Mouse (Mus musculus): ENCODE data around the gene Parp9. TPM values are rescaled to one million over a fixed set of nuclear protein-coding genes. Genes with fewer than 3 reads are reported as not detected.

Parp9 gene
- polyA plus RNA-seq, 1 experiment from 2014 or later: 2.5 TPM

DNA sequence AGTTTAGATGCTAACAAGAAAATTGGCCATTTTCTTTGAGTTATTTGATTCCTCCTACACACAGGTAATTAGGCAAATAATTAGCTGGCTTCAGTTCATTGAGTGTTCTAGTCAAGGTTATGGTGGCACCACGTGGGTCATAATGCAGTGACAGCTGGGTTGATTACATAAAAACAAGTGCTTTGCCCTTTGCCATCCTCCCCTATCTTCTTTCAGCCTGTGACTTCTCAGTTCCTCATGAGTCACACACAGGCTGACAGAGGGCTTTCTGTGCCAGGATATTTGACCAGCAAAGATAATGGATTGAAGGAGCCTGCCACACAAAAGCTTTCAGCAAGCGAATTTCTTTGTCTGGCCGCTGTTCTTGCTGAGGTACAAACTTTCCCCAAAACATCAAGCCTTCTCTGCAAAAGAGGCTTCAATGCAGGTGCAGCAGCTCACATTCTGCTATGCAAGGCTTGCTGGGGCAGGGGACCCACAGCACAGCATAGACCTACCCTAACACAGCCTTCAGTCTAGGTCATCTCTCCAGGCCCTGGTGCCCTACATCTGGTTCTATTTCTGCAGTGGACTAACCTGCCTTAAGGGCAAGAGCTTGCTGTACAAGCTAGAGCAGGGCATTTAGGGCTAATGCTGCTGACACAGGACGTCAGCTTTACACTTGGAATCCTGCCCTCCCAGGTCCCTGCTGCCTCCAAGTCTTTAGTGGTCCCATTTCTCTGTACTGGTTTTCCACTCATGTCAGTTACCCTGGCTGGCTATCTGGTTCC, 30.7 kb upstream of the Parp9 start:
- Histone ChIP-seq H3K27me3 (replicated peaks; ENCODE audit: low read depth, poor library complexity, severe bottlenecking) (no peaks in the 10 kb centered on the region), H3K4me1 (peaks cover 9% of the 10 kb centered on the region), H3K9me3 (0 out of 2 replicates have a peak, but pooled peaks cover 6% of the 10 kb centered on the region), H3K27ac (replicated peaks) (0 out of 2 replicates have a peak overlapping the region, but pooled peaks have one; percentile 24), H3K4me3 (no peak overlapping the region), H3K36me3 (replicated peaks) (no peaks in the 10 kb centered on the region)
- DNase-seq (ENCODE audit: low spot score): peak; percentile 10
- WGBS: 46% methylated on average over 4 of the region's 4 CpGs

DNA sequence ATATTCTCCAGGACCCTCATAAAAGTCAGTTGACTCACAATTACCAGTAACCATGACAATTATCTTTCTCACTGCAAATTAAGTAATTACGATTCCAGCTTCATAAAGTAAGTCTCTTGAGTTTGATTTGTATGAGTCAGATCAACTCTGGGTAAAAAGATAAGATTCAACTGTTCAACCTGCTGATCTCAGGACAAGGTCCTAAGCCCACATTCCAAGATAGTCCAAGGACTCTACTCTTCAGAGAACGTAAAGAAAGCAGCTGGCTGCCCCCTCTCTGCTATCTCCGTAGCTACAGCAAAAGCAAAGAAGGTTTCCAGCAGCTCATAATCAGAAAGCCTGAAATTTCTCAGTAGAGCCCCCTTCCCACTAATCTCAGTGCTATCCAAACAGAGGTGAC, 26.8 kb upstream of the Parp9 start:
- Histone ChIP-seq H3K36me3 (replicated peaks) (no peaks in the 10 kb centered on the region), H3K4me3 (no peak overlapping the region), H3K27me3 (replicated peaks; ENCODE audit: low read depth, poor library complexity, severe bottlenecking) (no peaks in the 10 kb centered on the region), H3K9me3 (0 out of 2 replicates have a peak, but pooled peaks cover 6% of the 10 kb centered on the region), H3K27ac (replicated peaks) (no peak overlapping the region), H3K4me1 (peaks cover 9% of the 10 kb centered on the region)
- no peak for DNase-seq (ENCODE audit: low spot score)
- 87% methylated on average over 3 of the region's 3 CpGs for WGBS

DNA sequence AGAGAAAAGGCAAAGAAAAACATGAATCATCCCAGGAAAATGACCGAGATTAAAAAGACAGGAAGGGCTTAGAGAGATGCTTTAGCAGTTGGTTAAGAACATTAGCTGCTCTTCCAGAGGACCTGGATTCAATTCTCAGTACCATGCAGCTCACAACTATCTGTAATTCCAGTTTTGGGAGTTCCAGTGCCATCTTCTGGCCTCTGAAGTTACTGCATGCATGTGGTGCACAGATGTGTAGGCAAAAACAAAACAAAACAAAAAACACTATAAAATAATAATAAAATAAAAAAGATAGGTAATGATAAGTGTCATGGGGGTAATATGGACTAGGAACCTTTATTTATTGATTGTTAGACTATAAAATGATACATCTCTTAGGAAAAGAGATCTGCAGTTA, 24.7 kb upstream of the Parp9 start:
- Histone ChIP-seq H3K4me3 (no peak overlapping the region), H3K4me1 (no peaks in the 10 kb centered on the region), H3K9me3 (0 out of 2 replicates have a peak, but pooled peaks cover 6% of the 10 kb centered on the region), H3K36me3 (replicated peaks) (no peaks in the 10 kb centered on the region), H3K27me3 (replicated peaks; ENCODE audit: low read depth, poor library complexity, severe bottlenecking) (no peaks in the 10 kb centered on the region), H3K27ac (replicated peaks) (no peak overlapping the region)
- WGBS: 62% methylated on average over 1 of the region's 1 CpGs
- DNase-seq (ENCODE audit: low spot score): no peak

DNA sequence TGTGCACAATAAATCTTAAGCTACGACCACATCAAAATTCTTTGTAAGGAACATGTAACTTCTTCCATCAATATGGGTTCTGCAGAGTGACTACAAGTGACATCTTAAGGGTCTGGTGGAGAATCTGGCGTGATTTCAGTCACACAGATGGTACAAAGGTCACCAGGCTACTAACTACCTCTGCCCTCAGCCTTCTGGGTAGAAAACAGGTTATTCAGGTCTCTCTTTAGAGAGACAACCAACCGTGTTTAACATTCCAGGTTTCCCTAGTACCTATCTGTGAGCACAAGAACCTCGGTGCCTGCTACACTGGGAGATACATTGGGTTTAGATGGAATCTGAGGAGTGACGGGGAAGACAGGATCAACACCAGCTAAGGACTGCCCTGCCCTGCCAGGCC, 24.0 kb upstream of the Parp9 start:
- H3K27ac ChIP-seq (replicated peaks): no peak overlapping the region
- H3K36me3 ChIP-seq (replicated peaks): no peaks in the 10 kb centered on the region
- 0 out of 2 replicates have a peak, but pooled peaks cover 5% of the 10 kb centered on the region for H3K9me3 ChIP-seq
- WGBS: 70% methylated on average over 5 of the region's 5 CpGs
- H3K4me1 ChIP-seq: no peaks in the 10 kb centered on the region
- H3K4me3 ChIP-seq: no peak overlapping the region
- H3K27me3 ChIP-seq (replicated peaks; ENCODE audit: low read depth, poor library complexity, severe bottlenecking): no peaks in the 10 kb centered on the region
- no peak for DNase-seq (ENCODE audit: low spot score)

DNA sequence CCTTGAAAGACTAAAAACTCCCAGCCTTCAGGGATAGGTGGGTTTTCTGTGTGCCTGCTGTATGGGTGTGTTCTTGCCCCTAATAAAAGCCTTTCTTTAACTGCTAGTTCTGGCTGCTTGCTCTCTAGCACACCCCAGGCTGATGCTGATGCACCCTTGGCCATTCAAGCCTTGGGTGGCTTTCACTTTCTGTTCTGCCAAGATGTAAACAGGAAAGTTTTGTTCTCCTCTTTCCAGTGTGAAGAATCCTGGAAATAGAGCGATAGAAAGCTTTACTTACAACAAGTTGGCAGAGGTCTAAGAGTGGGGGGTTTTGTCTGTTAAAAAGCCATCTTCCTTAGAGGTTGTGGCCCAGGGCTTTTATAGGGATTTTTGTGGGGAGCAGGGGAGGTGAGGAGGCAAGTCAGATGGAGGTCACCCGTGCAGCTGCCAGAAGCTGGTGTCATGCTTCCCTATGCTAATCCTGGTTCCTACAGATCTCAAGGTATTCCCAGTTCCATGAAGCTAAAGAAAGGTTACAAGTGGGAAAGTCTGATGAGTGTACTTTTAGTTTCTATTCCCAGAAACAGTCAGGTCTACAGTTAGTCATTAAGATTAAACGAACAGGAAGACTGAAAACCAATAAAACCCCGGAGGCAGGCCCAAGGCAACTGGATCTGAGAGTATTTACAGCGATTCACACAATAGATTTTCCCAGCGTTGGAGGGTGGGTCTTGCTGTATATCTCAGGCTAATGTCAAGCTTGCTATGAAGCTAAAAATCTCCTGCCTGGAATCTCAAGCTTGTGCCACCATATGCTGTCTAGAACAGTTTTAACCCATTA, 19.3 kb upstream of the Parp9 start:
- Histone ChIP-seq H3K4me3 (no peak overlapping the region), H3K9me3 (no peaks in the 10 kb centered on the region), H3K36me3 (replicated peaks) (no peaks in the 10 kb centered on the region), H3K27me3 (replicated peaks; ENCODE audit: low read depth, poor library complexity, severe bottlenecking) (no peaks in the 10 kb centered on the region), H3K4me1 (no peaks in the 10 kb centered on the region), H3K27ac (replicated peaks) (no peak overlapping the region)
- 86% methylated on average over 6 of the region's 6 CpGs for WGBS
- no peak for DNase-seq (ENCODE audit: low spot score)

DNA sequence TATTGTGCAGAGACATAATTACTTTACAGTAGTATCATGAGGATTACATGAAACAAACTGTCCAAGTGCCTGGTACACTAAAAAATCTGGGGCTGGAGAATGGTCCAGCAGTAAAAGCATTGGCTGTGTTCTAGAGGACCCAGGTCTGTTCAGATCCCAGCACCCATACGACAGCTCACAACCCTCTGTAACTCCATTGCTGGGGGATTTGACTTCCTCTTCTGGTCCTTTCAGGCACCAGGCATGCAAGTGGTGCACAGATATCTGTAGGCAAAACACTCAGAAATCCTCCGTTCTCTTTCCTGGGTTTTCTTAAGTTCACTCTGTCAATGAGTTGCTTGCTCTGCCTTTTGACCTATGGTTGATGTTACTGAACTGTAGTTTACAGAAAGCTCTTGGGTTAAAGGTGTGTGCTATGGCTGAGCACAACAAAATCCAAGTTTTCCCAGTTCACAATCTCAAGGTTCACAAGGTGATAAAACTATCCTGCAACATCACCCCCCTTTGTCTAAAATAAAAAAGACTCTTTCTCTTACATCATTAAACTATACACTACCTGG, 16.5 kb upstream of the Parp9 start:
- Histone ChIP-seq H3K27me3 (replicated peaks; ENCODE audit: low read depth, poor library complexity, severe bottlenecking) (no peaks in the 10 kb centered on the region), H3K36me3 (replicated peaks) (no peaks in the 10 kb centered on the region), H3K27ac (replicated peaks) (no peak overlapping the region), H3K4me3 (no peak overlapping the region), H3K4me1 (no peaks in the 10 kb centered on the region), H3K9me3 (no peaks in the 10 kb centered on the region)
- WGBS: 88% methylated on average over 2 of the region's 2 CpGs
- no peak for DNase-seq (ENCODE audit: low spot score)

DNA sequence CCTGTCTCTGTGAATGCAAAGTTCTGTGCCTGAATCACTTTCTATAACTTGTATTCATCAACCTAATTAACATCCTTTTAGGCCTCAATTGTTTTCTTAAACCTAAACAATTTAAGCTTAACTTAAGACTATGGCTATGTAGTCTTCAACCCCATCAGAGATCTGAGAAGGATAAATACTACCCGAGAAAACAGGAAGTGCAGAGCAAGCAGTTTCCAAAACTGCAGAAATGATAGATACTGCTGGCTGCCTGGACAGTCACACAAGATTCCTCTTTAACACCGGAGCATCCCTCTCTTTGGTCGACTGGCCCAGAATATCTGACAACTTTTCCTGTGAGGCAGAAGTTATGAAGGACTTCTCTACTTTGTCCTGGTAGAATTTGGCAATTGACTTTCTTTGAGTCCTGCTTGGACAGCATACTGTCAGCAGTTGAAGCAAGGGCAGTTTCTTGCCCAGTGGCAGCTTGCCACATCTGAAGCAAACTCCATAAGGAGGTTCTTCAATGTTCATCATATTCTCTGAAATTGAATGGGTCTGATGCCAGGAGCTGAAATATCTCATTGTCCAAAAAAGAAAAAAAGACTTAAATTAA, 15.9 kb upstream of the Parp9 start:
- H3K4me1 ChIP-seq: no peaks in the 10 kb centered on the region
- H3K9me3 ChIP-seq: no peaks in the 10 kb centered on the region
- no peak for DNase-seq (ENCODE audit: low spot score)
- no peaks in the 10 kb centered on the region for H3K36me3 ChIP-seq (replicated peaks)
- H3K27me3 ChIP-seq (replicated peaks; ENCODE audit: low read depth, poor library complexity, severe bottlenecking): no peaks in the 10 kb centered on the region
- 82% methylated on average over 3 of the region's 3 CpGs for WGBS
- H3K4me3 ChIP-seq: no peak overlapping the region
- no peak overlapping the region for H3K27ac ChIP-seq (replicated peaks)

DNA sequence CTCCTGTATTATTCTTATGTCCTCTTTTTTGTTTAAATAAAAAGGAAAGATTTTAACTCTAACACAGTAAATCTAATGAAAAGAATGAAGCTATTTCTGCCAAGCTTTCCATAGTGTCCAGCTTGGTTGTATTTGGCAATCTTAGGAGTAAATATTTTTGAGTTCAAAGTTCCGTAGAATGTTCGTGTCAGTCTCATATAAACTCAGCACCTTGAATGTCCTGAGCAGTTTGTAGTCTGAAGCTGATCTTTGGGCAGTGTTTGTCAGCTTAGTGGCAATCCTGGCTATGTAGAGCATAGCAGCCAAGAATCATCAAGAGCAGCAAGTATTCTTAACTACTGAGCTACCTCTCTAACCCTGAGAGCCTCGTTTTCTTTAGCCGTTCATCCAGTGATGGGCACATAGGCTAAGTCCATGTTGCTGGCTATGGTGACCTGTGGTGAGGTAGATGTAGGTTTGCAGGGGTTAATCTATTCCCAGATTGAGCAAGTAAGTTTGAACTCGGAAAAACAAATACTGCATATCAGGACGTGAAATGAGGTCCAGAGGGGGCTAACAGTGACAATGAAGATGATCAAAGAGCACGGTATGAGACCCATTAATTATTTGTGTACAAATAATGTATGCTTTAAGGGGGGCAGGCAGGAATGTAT, 14.6 kb upstream of the Parp9 start:
- no peaks in the 10 kb centered on the region for H3K9me3 ChIP-seq
- H3K4me3 ChIP-seq: no peak overlapping the region
- WGBS: 86% methylated on average over 7 of the region's 7 CpGs
- no peaks in the 10 kb centered on the region for H3K4me1 ChIP-seq
- no peak for DNase-seq (ENCODE audit: low spot score)
- H3K36me3 ChIP-seq (replicated peaks): no peaks in the 10 kb centered on the region
- H3K27me3 ChIP-seq (replicated peaks; ENCODE audit: low read depth, poor library complexity, severe bottlenecking): no peaks in the 10 kb centered on the region
- H3K27ac ChIP-seq (replicated peaks): no peak overlapping the region

DNA sequence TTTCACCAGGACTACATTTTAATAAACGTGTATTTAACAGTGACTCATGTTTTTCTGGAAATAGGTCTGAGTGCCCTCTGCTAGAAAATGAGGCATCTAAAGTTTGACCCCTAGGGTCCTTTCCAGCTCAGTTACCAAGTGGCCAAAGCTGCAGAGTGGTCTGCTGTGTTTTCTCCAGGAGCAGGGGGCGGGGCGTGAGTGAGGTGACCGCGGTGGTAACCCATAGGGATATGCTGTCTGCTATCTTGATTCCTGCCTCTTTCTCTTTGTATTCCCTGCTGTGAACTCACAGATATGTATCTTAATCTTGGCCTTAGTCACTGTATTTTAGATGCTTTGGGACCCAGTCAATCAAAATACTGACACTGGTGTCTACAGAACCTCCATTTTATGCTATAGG, 13.9 kb upstream of the Parp9 start:
- H3K27ac ChIP-seq (replicated peaks): no peak overlapping the region
- WGBS: 88% methylated on average over 5 of the region's 5 CpGs
- no peak overlapping the region for H3K4me3 ChIP-seq
- no peaks in the 10 kb centered on the region for H3K9me3 ChIP-seq
- H3K36me3 ChIP-seq (replicated peaks): no peaks in the 10 kb centered on the region
- no peaks in the 10 kb centered on the region for H3K4me1 ChIP-seq
- no peak for DNase-seq (ENCODE audit: low spot score)
- H3K27me3 ChIP-seq (replicated peaks; ENCODE audit: low read depth, poor library complexity, severe bottlenecking): no peaks in the 10 kb centered on the region

DNA sequence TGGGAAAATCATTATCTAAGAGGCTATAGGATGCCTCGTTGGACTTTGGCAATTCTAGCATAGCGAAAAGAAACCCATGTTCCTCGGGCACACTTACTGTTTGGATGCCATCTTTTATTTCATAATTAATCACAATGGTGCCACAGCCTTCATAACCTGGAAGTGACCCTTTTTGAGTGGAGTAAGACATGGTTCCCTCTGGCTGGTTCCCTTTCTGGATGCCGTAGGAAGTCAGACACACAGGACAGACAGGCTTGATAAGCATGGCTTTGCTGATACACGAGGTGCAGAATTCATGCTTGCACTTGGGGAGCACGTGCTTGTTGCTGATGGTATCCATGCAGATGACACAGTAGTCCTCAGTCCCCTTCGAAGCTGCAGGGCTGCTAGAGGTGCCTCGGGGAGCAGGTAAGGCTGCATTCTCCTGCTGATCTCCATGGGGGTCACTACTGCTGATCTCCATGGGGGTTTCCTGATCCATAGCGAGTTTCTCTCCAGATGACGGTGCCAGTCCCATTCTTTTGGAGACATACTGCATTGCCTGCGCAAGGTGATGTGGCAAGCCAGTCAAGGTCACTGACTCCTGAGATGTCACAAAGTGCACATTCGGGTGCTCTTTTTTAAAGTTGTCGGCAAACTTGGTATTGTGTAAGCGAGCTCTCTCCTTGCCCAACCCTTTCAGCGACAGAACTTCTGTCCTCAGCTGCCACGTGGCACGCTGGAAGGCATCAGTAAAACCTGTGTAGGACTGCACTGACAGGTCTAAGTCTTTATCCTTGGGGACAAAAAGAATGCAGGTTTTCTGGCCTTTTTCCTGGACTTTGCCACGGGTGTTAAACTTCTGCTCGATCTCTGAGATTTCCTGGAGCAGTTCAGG, 5.9 kb upstream of the Parp9 start:
- 88% methylated on average over 19 of the region's 19 CpGs for WGBS
- Histone ChIP-seq H3K4me1 (no peaks in the 10 kb centered on the region), H3K27me3 (replicated peaks; ENCODE audit: low read depth, poor library complexity, severe bottlenecking) (peaks cover 7% of the 10 kb centered on the region), H3K9me3 (no peaks in the 10 kb centered on the region), H3K36me3 (replicated peaks) (no peaks in the 10 kb centered on the region), H3K27ac (replicated peaks) (no peak overlapping the region), H3K4me3 (no peak overlapping the region)
- no peak for DNase-seq (ENCODE audit: low spot score)

DNA sequence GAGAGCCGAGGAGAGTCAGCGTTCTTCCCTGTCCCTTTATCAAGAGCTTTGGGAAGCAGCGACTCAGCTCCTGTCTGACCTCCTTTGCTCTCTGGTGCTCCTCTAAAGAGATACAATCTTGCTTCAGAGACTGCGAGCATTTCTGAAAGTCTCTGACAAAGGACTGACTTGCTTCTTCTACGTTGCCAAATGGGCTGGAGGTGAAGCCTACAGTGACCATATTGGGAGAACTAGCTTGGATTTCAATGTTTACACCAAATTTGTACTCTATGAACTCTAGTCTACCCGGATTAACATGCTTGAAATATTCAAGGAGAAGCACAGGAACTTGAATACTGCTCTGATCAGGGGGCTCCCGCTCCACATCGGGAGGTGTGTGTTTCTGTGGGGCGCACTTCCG, 5.1 kb upstream of the Parp9 start:
- Histone ChIP-seq H3K4me3 (no peak overlapping the region), H3K36me3 (replicated peaks) (no peaks in the 10 kb centered on the region), H3K27ac (replicated peaks) (no peak overlapping the region), H3K9me3 (no peaks in the 10 kb centered on the region), H3K27me3 (replicated peaks; ENCODE audit: low read depth, poor library complexity, severe bottlenecking) (peaks cover 13% of the 10 kb centered on the region), H3K4me1 (no peaks in the 10 kb centered on the region; the same call in 1 of the 2 replicates)
- 84% methylated on average over 10 of the region's 10 CpGs for WGBS
- no peak for DNase-seq (ENCODE audit: low spot score)

Data from embryonic facial prominence, embryonic 10.5 days (tissue).